Mouse (Mus musculus) erythroblast, adult 5-6 weeks (primary cell): ENCODE measurements around the gene Wdr73. TPM values are rescaled to one million over a fixed set of nuclear protein-coding genes. Genes with fewer than 3 reads are reported as not detected.
A peak's percentile ranks its signal among the peaks of the same experiment; 100 is the strongest.

ENCODE experiments used
- ATAC-seq: replicated peaks from 2 replicates; pipeline ENCODE4 v1.8.0; 2016; ENCODE audit warnings: moderate number of reproducible peaks, mild to moderate bottlenecking, moderate TSS enrichment, inconsistent platforms; ENCODE audit not compliant: poor library complexity, low FRiP score, severe bottlenecking
- total RNA-seq, 2 experiments: library from RNA; stranded (forward) in 1 of 2; stranded (reverse) in 1 of 2; fragments of 150-400 nt in 1 of 2; fragments of 200-764, 138-1000 nt in 1 of 2; gene quantifications; 2 replicates each; pipeline versions ENCODE4 v1.2.3 to v1.2.4; 2015 to 2017; ENCODE audit warnings: low replicate concordance in 2 of 2

Wdr73 gene
- total RNA-seq, 2 experiments from 2014 or later, result 3.2 to 6.7 TPM

DNA sequence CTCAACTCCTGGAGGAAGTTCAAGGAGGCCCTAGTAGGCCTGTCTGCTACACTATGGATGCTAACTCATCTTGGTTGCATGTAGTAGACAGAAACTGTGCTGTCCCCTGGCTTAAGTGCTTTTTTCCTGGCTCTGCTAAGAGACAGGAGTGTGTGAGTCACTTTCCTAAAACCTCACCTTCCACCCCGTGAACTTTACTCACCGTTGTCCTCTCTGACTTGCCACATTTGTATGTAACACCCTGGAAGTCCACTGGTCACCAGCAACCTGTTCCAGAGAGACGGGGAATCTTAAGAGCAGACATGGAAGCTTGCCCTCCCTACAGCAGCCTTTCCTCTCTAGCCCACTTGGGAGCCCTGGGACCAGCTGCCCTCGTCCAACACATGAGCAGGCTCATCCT is 3.3 kb downstream of the Wdr73 start:
- ATAC-seq, result no peak

DNA sequence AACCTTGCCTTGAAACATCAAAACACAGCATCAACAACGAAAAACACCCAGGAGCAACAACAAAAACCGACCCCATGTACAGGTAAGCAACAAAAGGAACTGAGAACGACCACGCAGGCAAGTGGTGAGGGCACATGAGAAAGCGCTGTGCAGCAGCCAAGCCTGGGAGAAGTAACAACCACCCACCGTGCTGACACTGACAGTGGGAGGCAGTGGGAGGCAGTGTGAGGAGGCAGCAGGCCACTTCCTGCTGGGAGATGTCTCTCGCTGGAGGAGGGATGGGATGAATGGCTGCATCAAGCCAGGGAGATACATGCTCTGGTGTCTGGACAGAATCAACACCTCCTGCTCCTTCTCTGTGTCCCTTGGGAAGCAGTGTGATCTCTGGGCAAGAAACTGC is 3.9 kb downstream of the Wdr73 start:
- ATAC-seq, result no peak

DNA sequence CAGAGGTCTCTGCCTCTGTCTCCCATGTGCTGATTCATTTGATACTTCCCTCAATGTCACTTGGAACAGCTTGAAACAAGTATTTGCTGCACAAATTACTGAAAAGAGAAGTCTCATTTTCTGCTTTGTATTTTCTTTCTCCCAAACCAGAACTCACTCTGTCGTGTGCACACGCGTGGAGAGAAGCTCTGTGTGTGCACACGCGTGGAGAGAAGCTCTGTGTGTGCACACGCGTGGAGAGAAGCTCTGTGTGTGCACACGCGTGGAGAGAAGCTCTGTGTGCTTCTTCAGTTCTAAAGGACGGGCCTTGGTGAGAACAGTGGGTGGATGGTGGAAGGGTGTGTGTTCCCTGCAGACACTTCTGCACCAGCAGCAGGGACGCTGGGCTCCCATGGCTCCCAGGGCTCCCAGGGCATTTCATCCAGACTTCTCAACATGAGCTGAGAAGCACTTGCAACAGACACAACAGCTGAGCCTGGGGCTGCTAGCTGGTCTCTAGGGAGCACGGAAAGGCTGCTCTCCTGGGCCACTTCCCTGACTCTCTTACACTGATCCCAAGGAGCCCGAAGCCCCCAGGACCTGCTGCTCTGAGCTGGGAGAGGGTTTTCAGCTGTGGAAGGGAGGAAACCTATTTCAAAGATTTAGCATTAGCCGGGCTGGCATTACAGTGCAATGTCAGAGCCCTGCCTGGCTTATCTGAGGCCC is 6.1 kb downstream of the Wdr73 start:
- no peak for ATAC-seq

DNA sequence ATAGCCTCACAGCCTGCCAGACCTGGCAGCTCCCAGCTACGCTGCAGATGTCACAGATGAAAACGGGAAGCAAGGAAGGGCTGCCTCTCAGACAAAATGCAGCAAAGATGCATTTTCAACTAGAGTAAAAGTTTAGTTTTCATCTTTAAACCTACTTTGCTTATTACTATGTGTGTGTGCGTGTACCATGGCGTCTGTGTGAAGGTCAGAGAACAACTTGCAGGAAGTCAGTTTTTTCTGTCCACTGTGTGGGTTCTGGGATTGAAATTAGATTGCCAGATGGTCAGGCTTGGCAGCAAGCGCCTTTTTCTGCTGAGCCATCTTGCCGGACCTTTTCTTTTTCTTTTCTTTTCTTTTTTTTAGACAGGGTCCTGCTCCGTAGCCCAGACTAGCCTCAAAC is 6.9 kb downstream of the Wdr73 start:
- no peak for ATAC-seq

DNA sequence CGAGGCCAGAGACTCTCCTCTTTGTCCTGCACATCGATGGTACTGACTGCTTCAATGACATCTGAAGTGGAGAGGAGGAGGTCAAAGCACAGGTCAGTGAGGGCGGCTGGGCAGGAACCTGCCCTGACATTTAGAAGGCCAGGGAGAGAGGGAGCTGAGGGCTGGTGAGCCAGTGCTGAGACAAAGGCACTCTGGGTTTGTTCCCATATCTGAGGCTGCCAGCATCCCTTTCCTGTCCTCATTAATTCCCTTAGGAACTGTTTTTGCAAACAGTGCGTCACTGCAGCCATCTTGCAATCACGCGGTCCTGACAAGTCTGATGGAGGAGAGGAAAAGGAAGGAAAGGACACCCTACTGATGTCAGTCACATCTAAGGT is 7.3 kb downstream of the Wdr73 start:
- no peak for ATAC-seq

DNA sequence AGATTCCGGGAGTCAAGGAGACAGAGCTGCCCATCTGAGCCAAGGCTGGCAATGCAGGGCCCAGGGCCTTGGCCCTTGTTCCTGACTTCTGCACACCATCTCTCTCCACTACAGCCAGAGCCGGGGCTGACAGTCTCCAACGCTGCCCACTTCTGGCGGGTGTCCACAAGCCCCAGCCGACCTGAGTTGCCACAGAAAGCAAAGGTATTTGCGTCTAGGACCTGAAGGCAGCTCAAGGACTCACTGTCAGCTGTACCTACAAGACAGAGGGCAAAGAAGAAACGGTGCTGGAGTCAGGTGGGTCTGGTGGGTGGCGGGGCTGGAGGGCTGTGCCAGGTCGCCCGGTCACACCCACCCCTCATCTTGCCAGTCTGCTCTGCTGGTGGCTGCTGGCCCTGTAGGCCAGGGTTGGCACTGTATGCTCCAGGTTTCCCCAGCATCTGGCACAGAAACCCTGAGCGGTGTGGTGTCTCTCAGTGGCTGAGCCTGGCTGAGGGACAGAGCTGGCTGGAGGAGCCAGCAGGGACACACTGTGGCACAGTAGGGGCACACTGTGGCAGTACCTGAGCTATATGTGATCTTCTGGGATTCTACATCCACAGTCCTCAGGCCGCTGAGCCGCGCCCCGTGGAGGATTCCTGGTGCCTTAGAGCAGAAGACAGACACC is 7.8 kb downstream of the Wdr73 start:
- ATAC-seq, result no peak

DNA sequence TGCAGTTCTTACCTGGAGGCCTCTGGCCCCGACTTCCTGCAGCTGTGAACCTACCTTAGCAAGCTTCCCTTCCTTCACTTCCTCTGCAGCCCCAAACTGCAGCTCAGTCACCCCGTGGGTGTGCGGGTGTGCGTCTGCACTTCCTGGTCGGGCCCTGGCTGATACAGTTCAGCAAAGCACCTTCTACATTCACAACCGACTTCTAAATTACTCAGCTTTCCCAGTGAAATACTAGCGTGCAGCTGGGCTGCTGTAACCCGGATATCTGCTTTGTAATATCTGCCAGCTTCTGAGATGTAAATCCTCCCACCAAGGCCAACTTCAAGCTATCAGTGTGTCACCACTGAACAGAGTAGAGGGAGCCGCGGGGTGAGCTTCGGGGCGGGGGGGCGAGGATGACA is 11.2 kb downstream of the Wdr73 start:
- no peak for ATAC-seq

DNA sequence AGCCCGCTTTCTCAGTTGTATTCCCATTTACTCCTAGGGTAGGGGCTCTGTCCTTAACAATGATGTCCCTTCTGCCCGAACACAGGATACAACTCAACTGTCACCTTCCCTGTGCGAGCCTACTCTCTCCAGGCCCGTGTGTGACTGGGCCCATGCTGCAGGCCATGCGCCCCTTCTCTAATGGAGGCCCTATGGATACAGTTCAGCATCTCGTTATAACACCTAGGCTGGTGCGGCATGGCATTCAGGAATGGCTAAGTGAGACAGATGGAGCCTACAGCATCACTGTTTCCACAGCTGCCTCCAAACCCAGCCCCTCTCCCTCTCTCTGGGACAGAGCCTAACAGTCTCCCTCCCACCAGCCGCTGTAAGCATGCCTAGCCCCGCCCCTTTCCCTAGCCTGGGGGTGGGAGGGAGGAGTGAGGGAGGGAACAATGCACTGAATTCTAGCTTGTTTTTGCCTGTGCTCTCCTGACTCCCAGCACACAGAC is 12.0 kb downstream of the Wdr73 start:
- ATAC-seq, result no peak

DNA sequence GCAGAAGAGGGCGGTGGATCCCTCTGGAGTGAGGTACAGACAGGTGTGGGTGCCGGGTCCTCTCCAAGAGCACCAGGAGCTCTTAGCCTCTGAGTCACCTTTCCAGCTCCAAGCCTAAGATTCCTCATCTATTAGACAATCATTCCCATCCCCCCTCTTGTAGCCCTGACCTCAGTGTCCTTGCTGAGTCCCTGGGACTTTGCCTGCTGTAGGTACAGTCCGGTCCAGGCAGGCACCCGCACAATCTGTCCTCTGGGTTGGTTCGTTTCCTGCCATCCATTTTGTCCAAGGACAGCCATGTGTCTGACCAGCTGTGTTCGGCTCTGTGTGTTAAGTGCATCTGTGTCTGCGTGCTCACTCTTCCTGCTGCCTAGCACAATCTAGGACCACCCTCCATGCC is 12.5 kb downstream of the Wdr73 start:
- ATAC-seq, result no peak

DNA sequence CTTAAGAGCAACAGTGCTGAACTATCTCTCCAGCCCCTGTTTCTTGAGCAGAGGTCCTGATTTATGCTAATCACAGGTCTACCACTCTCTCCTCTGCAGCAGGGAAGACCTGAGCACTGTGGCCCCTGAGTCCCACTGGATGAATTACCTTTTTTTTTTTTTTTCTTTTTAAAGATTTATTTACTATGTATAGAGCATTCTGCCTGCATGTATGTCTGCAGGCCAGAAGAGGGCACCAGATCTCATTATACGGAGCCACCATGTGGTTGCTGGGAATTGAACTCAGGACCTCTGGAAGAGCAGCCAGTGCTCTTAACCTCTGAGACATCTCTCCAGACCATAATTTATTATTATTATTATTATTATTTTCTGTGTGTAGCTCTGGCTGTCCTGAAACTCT is 15.4 kb downstream of the Wdr73 start:
- ATAC-seq, result no peak

DNA sequence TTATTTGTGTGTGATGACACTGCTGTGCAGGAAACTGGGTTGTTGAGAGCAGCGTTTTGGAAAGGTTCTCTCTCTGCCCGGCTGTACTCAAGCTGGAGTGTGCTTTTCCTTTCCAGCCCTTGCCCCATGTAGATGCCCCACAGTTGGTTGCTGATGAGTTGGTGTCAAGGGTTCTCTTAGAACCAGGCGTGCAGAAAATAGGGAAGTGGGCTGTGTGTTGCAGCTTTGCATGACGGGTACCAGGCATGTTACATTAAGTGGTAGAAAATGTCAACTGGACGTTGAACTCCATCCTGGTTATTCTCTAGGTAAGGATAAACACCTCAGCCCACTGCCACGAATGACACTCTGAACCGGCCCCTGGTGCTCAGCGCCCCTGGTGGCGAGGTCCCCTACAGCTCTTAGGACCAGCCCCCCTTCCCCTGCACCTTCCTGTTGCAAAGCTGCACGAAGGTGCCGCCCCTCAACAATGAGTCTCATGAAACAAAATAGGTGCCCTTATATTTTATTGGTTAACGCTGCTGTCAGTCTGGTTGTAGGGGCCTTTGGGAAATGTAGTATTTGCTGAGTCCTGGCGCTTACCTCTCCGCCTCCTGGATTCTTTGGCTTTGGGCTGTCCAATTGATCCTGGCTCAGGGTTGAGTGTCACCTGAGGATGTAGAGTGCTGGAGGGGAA is 18.1 kb downstream of the Wdr73 start:
- ATAC-seq, result 0 out of 2 replicates have a peak, but pooled peaks have one; percentile 25

DNA sequence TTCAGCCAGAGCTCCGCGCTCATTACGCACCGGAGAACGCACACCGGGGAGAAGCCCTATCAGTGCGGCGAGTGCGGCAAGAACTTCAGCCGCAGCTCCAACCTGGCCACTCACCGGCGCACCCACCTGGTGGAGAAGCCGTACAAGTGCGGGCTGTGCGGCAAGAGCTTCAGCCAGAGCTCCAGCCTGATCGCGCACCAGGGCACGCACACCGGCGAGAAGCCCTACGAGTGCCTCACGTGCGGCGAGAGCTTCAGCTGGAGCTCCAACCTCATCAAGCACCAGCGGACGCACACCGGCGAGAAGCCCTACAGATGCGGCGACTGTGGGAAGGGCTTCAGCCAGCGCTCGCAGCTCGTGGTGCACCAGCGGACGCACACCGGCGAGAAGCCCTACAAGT is 25.3 kb downstream of the Wdr73 start:
- ATAC-seq, result no peak

DNA sequence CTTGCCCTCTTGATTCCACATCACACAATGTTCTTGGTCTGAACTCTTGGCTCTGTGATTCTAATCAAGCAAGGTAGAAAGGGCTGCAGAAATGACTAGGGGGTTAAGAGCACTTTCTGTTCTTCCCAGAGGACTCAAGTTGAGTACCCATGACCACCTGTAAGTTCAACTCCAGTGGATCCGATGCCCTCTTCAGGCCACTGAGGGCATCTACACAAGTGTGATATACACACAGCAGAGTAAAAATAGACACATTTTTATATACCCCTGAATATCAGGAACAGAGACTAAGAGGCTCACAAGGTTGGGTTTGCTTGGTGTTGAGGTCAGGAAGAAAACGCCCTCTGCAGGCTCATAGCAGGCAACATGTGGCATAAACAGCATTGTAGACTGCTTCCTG is 27.4 kb downstream of the Wdr73 start:
- no peak for ATAC-seq

DNA sequence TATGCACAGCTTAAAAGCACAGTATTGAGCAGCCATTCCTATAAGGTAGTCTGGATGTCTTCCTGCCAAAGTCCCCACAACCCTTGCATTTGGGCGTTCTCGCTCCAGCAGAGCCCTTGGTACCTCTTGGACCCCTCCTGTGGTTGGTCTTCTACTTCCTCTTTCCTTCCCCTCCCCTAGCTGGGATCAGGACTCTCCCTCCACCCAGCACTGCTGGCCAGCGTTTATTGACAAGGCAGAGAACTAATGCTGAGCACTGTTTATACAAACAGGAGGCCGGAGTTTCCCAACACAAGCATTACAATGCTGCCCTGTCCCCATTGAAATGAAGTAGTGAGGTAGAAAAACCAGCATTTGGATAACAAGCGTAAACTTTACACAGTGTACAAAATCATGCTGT is 28.0 kb downstream of the Wdr73 start:
- ATAC-seq, result no peak

DNA sequence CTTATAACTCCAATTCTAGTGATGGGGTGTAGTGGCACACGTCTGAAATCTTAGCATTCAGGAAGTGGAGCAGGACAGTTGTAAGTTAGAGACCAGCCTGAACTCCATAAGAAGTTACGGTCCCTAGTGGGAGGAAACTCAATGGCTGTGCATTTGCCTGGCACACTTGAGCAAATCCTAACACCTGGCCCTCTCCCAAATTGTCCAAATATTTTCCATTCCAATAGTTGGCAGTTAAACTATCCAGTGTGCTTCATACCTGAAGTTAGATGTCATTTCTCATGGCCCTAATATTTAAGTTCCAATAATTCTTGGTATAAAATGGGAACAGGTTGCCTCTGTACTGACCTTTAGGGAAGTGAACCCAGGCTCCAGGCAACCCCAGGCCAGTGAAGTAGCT is 32.4 kb downstream of the Wdr73 start:
- ATAC-seq, result no peak

DNA sequence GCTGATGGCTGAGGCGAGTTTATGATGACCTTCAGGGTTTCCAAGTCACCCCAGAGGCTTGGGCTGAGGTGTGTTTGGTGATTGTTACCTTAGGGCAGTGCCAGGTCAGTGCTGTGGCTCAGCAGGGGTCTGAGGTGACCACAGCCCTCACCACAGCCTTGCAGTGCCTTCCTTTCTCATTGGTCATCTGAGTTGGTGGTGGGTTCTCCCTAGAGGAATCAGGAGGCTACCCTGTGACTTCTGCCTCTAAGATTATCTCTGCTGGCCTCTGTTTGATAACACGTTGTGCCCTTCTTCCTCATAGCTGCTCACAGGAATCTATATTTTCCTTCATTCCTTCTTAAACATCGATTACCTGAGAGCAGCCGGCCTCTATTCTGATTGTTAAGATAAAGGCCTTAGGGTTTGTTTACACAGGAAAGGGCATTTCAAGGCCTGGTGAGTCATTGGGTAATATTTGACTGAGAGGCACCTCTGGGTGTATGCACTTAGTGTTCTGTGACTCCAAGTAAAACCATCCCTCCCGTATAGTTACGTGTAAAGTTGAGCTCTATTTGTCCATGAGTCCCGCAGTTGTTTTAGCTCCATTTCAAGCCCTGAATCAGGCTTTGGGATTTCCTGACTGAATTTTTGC is 34.4 kb downstream of the Wdr73 start:
- ATAC-seq, result no peak

DNA sequence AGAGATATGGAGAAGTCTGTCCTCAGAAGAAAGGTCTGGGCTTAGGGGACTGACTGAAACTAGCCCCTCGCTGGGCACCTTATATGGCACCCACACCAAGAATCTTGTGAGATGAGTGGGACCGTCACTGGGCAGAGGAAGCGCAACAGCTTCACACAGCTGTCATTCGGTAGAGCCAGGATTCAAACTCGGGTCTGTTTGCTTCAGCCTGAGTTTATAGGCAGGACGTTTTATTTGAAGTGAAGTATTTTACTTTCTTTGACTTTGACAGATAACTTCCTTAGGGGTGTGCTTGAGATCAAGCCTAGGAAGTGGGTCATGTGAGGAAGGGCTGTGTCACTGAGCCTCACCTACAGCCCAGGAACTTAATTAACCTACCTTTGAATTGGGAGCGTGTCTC is 35.5 kb downstream of the Wdr73 start:
- no peak for ATAC-seq

DNA sequence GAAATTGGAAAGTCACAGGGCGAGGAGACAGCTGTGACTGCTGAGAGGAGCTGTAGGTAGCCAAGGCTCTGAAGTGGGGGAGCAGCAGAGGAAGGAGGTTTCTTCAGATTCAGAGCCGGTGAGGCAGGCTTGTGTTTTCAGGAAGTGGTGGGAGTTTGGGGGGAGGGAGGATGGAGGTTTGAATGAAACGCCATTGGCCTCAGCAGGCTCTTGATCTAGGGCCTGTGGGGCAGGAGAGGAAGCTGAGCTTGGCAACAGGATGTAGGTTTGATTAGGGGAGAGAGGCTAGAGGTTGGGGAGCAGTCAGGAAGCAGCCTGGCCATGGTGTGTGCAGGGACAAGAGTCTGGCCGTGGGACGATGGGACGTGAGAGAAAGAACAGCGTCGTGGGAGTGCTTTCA is 36.2 kb downstream of the Wdr73 start:
- no peak for ATAC-seq

DNA sequence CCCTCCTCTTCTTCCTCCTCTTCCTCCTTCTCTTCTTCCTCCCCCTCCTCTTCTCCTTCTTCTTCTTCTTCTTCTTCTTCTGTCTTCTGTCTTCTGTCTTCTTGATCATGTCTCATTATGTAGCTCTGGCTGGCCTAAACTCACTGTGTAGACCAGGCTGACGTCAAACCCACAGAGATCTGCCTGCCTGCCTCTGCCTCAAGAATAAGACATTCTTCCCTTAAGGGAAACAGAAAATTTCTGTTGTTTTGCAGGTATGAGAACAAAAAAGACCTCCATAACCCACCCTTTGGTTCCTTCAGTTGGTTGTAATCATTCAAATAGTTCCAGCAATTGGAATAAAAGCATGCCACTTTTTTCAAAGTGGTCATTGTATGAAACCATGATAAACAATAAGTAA is 36.9 kb downstream of the Wdr73 start:
- no peak for ATAC-seq

DNA sequence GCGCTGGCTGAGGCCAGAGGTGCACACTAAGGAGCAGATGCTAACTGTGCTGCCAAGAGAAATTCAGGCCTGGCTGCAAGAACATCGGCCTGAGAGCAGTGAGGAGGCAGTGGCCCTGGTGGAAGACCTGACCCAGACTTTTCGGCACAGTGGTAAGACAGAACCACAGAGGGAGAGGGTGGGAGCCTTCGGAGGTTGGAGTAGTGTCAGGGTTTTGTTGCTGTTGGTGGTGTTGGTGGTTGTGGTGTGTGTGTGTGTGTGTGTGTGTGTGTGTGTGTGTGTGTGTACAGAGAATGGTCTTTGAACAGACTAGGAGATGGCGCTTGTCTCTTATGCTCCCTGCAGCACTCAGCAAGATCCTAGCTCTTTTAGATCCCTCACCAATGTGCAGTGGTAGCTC is 37.5 kb downstream of the Wdr73 start:
- ATAC-seq, result no peak

DNA sequence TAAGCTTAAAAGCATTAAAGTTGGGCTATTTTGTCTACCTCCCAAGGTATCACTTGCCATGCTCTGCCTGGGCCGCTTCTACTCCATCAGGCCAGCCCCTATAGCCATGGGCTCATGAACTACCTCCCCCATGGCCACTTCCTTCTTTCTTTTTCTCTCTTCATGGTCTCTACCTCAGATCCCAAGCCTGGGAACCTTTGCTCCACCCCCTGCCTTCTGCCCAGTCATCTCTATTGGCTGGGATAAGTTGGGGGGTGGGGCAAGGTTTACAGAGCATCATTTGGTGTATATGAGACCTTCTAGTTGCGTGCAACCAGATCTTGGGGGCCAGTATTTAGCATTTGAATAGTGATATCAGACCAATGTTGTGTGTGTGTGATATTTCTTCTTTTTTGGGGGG is 38.6 kb downstream of the Wdr73 start:
- no peak for ATAC-seq
